Mouse (Mus musculus): ENCODE data around the gene Mad1l1. TPM values are rescaled to one million over a fixed set of nuclear protein-coding genes. Genes with fewer than 3 reads are reported as not detected.

The Mad1l1 gene
- polyA plus RNA-seq, 1 experiment from 2014 or later = 32.0 TPM

GRCm38 (mm10) chr5:140084341-140084740 lies 237.0 kb downstream of the Mad1l1 start:
- Histone ChIP-seq H3K4me1 (ENCODE audit: control insufficient read depth, insufficient read depth, low read length) (peaks cover 5% of the 10 kb centered on the region; the same call in 1 of the 2 replicates), H3K9ac (ENCODE audit: low read depth, low read length) (no peak overlapping the region), H3K27ac (ENCODE audit: low read length) (no peak overlapping the region), H3K27me3 (ENCODE audit: control insufficient read depth, insufficient read depth, low read depth, low read length) (no peaks in the 10 kb centered on the region), H3K36me3 (ENCODE audit: control insufficient read depth, insufficient read depth, low read length) (no peaks in the 10 kb centered on the region), H3K4me2 (ENCODE audit: low read length) (no peak overlapping the region), H3K9me3 (replicated peaks; ENCODE audit: control insufficient read depth, low read length, poor library complexity, severe bottlenecking) (no peaks in the 10 kb centered on the region), H3K4me3 (ENCODE audit: low read depth, low read length) (no peak overlapping the region)
- 96% methylated on average over 6 of the region's 6 CpGs for WGBS
- no peak for ATAC-seq

GRCm38 (mm10) chr5:140083911-140084310 lies 237.4 kb downstream of the Mad1l1 start:
- Histone ChIP-seq H3K4me2 (ENCODE audit: low read length) (no peak overlapping the region), H3K4me3 (ENCODE audit: low read depth, low read length) (no peak overlapping the region), H3K4me1 (ENCODE audit: control insufficient read depth, insufficient read depth, low read length) (peaks cover 5% of the 10 kb centered on the region; the same call in 1 of the 2 replicates), H3K27ac (ENCODE audit: low read length) (no peak overlapping the region), H3K9ac (ENCODE audit: low read depth, low read length) (no peak overlapping the region), H3K9me3 (replicated peaks; ENCODE audit: control insufficient read depth, low read length, poor library complexity, severe bottlenecking) (no peaks in the 10 kb centered on the region), H3K36me3 (ENCODE audit: control insufficient read depth, insufficient read depth, low read length) (no peaks in the 10 kb centered on the region), H3K27me3 (ENCODE audit: control insufficient read depth, insufficient read depth, low read depth, low read length) (no peaks in the 10 kb centered on the region)
- 59% methylated on average over 5 of the region's 5 CpGs for WGBS
- no peak for ATAC-seq

DNA sequence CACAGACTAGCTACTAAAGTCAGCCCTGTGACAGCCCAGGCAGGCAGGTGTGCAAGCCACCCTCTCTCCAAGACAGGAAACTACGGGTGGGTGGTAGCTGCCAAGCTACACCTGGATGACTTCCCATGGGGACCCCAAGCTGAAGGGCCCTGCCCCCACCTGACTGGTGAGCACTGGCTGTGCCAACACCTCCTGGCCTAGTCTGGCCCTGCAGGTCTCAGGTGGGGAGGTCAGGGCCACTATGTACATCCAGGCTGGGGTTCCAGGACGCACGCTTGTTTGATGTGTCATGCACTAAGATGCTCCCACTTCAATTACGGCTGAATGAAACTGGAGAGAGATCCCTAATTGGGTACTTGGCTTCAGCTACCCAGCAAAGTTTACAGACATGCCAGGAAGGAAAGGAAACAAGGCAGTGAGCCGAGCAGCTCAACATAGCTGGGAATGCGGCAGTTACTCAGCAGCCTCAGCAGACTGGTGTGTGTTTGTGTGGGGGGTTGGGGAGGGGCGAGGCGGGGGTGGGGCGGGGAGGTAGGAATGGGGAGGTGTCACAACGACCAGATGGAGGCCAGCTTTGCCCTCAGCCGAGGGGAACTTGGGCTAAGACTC lies 239.0 kb downstream of the Mad1l1 start:
- Histone ChIP-seq H3K27me3 (ENCODE audit: control insufficient read depth, insufficient read depth, low read depth, low read length) (no peaks in the 10 kb centered on the region), H3K9me3 (replicated peaks; ENCODE audit: control insufficient read depth, low read length, poor library complexity, severe bottlenecking) (no peaks in the 10 kb centered on the region), H3K27ac (ENCODE audit: low read length) (no peak overlapping the region), H3K4me1 (ENCODE audit: control insufficient read depth, insufficient read depth, low read length) (peaks cover 12% of the 10 kb centered on the region), H3K4me2 (ENCODE audit: low read length) (no peak overlapping the region), H3K4me3 (ENCODE audit: low read depth, low read length) (no peak overlapping the region), H3K9ac (ENCODE audit: low read depth, low read length) (no peak overlapping the region), H3K36me3 (ENCODE audit: control insufficient read depth, insufficient read depth, low read length) (no peaks in the 10 kb centered on the region)
- WGBS = 61% methylated on average over 11 of the region's 11 CpGs
- ATAC-seq = no peak

GRCm38 (mm10) chr5:140081084-140081483 lies 240.3 kb downstream of the Mad1l1 start:
- H3K36me3 ChIP-seq (ENCODE audit: control insufficient read depth, insufficient read depth, low read length) = no peaks in the 10 kb centered on the region
- no peak for ATAC-seq
- WGBS = 65% methylated on average over 10 of the region's 10 CpGs
- peak overlapping the region; percentile 41; the same call in 1 of the 2 replicates for H3K27ac ChIP-seq (ENCODE audit: low read length)
- H3K9me3 ChIP-seq (replicated peaks; ENCODE audit: control insufficient read depth, low read length, poor library complexity, severe bottlenecking) = no peaks in the 10 kb centered on the region
- no peak overlapping the region for H3K4me3 ChIP-seq (ENCODE audit: low read depth, low read length)
- H3K4me1 ChIP-seq (ENCODE audit: control insufficient read depth, insufficient read depth, low read length) = peaks cover 12% of the 10 kb centered on the region
- H3K4me2 ChIP-seq (ENCODE audit: low read length) = no peak overlapping the region
- H3K9ac ChIP-seq (ENCODE audit: low read depth, low read length) = no peak overlapping the region
- no peaks in the 10 kb centered on the region for H3K27me3 ChIP-seq (ENCODE audit: control insufficient read depth, insufficient read depth, low read depth, low read length)

DNA sequence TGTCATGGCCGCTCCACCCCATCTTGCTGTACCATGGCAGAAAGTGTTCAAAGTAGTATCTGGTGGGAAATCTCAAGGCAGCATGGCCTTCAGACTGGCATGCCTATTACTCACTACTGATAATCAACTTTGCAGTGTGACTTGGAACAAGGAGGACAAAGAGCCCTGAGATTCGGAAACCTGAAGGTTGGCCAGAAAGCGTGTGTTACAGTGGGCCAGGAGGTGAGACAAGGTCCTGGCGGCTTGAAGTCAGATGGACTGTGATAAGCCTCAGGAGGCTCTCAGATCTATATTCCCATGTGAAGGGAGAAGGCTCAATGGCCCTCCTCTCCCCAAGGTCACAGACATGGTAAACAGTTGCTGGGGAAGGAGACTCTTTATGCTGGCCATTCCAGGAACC lies 241.8 kb downstream of the Mad1l1 start:
- H3K4me3 ChIP-seq (ENCODE audit: low read depth, low read length) = no peak overlapping the region
- H3K27ac ChIP-seq (ENCODE audit: low read length) = no peak overlapping the region
- H3K9me3 ChIP-seq (replicated peaks; ENCODE audit: control insufficient read depth, low read length, poor library complexity, severe bottlenecking) = no peaks in the 10 kb centered on the region
- 93% methylated on average over 4 of the region's 4 CpGs for WGBS
- ATAC-seq = no peak
- H3K27me3 ChIP-seq (ENCODE audit: control insufficient read depth, insufficient read depth, low read depth, low read length) = no peaks in the 10 kb centered on the region
- no peaks in the 10 kb centered on the region for H3K36me3 ChIP-seq (ENCODE audit: control insufficient read depth, insufficient read depth, low read length)
- H3K4me2 ChIP-seq (ENCODE audit: low read length) = no peak overlapping the region
- peaks cover 12% of the 10 kb centered on the region for H3K4me1 ChIP-seq (ENCODE audit: control insufficient read depth, insufficient read depth, low read length)
- no peak overlapping the region for H3K9ac ChIP-seq (ENCODE audit: low read depth, low read length)

DNA sequence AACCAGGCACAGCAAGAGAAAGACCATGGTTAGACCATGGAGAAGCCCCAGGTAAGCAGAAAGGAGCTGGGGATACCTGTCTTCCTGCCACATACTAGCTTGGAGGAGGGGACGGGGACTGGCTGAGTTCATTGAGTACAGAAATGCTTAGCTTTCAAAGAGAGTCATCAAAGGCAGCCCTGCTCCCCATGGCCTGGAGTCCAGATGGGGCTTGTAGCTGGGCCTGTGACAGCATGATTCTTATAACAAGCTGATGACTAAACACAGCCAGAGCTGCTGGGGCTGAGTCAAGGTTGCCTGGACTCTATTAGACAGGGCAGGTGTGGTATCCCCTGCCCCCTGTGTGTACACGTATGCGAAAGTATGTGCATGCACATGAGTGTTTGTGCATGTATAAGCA lies 242.9 kb downstream of the Mad1l1 start:
- H3K27ac ChIP-seq (ENCODE audit: low read length) = no peak overlapping the region

GRCm38 (mm10) chr5:140076438-140076837 lies 244.9 kb downstream of the Mad1l1 start:
- no peak for ATAC-seq
- Histone ChIP-seq H3K9ac (ENCODE audit: low read depth, low read length) (no peak overlapping the region), H3K4me2 (ENCODE audit: low read length) (no peak overlapping the region), H3K4me3 (ENCODE audit: low read depth, low read length) (no peak overlapping the region), H3K36me3 (ENCODE audit: control insufficient read depth, insufficient read depth, low read length) (no peaks in the 10 kb centered on the region), H3K4me1 (ENCODE audit: control insufficient read depth, insufficient read depth, low read length) (peaks cover 27% of the 10 kb centered on the region), H3K27ac (ENCODE audit: low read length) (no peak overlapping the region), H3K9me3 (replicated peaks; ENCODE audit: control insufficient read depth, low read length, poor library complexity, severe bottlenecking) (no peaks in the 10 kb centered on the region), H3K27me3 (ENCODE audit: control insufficient read depth, insufficient read depth, low read depth, low read length) (no peaks in the 10 kb centered on the region)
- WGBS = 89% methylated on average over 2 of the region's 2 CpGs

More for the DNA sequence above, 242.9 kb downstream of the Mad1l1 start:
- no peaks in the 10 kb centered on the region for H3K36me3 ChIP-seq (ENCODE audit: control insufficient read depth, insufficient read depth, low read length)
- no peak overlapping the region for H3K4me3 ChIP-seq (ENCODE audit: low read depth, low read length)
- H3K4me2 ChIP-seq (ENCODE audit: low read length) = no peak overlapping the region
- no peak for ATAC-seq
- H3K4me1 ChIP-seq (ENCODE audit: control insufficient read depth, insufficient read depth, low read length) = peaks cover 22% of the 10 kb centered on the region
- WGBS = 81% methylated on average over 3 of the region's 3 CpGs
- H3K9me3 ChIP-seq (replicated peaks; ENCODE audit: control insufficient read depth, low read length, poor library complexity, severe bottlenecking) = no peaks in the 10 kb centered on the region
- no peak overlapping the region for H3K9ac ChIP-seq (ENCODE audit: low read depth, low read length)
- H3K27me3 ChIP-seq (ENCODE audit: control insufficient read depth, insufficient read depth, low read depth, low read length) = no peaks in the 10 kb centered on the region

DNA sequence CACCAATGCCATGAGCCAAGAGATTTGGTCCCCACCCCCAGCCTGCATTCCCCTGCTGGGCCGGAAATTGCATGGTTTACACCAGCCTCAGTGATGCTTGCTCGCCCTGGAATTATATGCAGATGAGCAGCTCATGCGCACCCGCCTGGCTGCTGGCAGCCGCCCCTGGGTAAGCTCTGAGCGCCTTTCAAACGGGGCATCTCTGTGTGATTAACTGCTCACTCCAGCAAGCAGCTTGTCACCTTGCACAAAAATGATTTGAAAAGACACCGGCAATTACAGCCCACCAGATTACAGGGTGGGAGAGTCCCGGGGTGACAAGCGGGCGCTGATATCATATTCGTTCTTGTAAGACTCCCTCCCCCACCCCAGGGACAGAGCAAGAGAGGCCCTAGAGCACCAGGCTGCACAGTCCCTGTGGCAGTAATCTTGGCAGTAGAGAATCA lies 247.7 kb downstream of the Mad1l1 start:
- Histone ChIP-seq H3K27ac (ENCODE audit: low read length) (peak overlapping the region; percentile 57), H3K9me3 (replicated peaks; ENCODE audit: control insufficient read depth, low read length, poor library complexity, severe bottlenecking) (no peaks in the 10 kb centered on the region), H3K4me3 (ENCODE audit: low read depth, low read length) (no peak overlapping the region), H3K4me2 (ENCODE audit: low read length) (peak overlapping the region; percentile 19; the same call in 1 of the 2 replicates), H3K4me1 (ENCODE audit: control insufficient read depth, insufficient read depth, low read length) (peaks cover 21% of the 10 kb centered on the region), H3K27me3 (ENCODE audit: control insufficient read depth, insufficient read depth, low read depth, low read length) (no peaks in the 10 kb centered on the region), H3K36me3 (ENCODE audit: control insufficient read depth, insufficient read depth, low read length) (no peaks in the 10 kb centered on the region), H3K9ac (ENCODE audit: low read depth, low read length) (no peak overlapping the region; the same call in 1 of the 2 replicates)
- 15% methylated on average over 12 of the region's 12 CpGs for WGBS
- peak; percentile 75 for ATAC-seq

DNA sequence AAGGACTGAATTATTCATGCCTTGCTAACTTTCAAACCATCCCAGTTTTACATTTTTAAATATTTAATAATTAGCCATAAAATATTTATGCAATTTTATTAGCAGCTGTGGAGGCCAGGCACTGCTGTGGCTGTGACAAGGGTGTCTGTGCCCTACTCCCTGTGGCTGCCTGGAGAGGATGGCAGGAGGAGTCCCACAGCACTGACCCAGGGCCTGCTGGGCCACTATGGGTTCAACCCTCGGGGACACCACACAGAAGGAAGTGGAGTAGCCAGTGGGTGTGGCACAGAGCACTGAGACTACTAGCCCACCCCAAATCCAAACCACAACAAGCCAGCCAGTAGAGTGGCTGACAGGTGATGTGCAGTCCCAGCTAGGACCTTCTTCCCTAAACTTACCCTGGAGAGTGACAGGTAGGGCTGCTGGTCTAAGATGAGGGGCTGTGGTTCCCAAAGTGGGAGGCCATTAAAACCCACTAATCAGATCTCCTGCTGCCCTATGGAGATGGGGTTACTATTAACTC lies 248.1 kb downstream of the Mad1l1 start:
- Histone ChIP-seq H3K27ac (ENCODE audit: low read length) (peak overlapping the region; percentile 57), H3K4me2 (ENCODE audit: low read length) (peak overlapping the region; percentile 19; the same call in 1 of the 2 replicates), H3K9me3 (replicated peaks; ENCODE audit: control insufficient read depth, low read length, poor library complexity, severe bottlenecking) (no peaks in the 10 kb centered on the region), H3K27me3 (ENCODE audit: control insufficient read depth, insufficient read depth, low read depth, low read length) (no peaks in the 10 kb centered on the region), H3K9ac (ENCODE audit: low read depth, low read length) (no peak overlapping the region), H3K4me1 (ENCODE audit: control insufficient read depth, insufficient read depth, low read length) (peaks cover 18% of the 10 kb centered on the region), H3K4me3 (ENCODE audit: low read depth, low read length) (no peak overlapping the region), H3K36me3 (ENCODE audit: control insufficient read depth, insufficient read depth, low read length) (no peaks in the 10 kb centered on the region)
- peak; percentile 26; the same call in 1 of the 2 replicates for ATAC-seq
- 48% methylated on average over 1 of the region's 1 CpGs for WGBS

All from midbrain, embryonic 16.5 days (tissue).